Mouse (Mus musculus) adrenal gland, postnatal 14 days (tissue): ENCODE data around the gene Cct8l1. TPM values are rescaled to one million over a fixed set of nuclear protein-coding genes. Genes with fewer than 3 reads are reported as not detected.

Experiments
- DNase-seq: peaks from one replicate; pipeline ENCODE4 v3.0.0; 2021; ENCODE audit warnings: mixed read lengths
- long read RNA-seq, 2 experiments: library from polyadenylated mRNA; stranded (forward); transcript quantifications; one replicate each; pipeline ENCODE4 v2.0.0; 2021
- total RNA-seq: library from RNA; stranded (reverse); gene quantifications from 2 replicates; pipeline ENCODE4 v1.2.3, GENCODE M21; 2021

Gene Cct8l1
- not detected in 2 replicates for total RNA-seq
- long read RNA-seq, experiment 1, result 0 reads
- long read RNA-seq, experiment 2, result 0 reads

DNA sequence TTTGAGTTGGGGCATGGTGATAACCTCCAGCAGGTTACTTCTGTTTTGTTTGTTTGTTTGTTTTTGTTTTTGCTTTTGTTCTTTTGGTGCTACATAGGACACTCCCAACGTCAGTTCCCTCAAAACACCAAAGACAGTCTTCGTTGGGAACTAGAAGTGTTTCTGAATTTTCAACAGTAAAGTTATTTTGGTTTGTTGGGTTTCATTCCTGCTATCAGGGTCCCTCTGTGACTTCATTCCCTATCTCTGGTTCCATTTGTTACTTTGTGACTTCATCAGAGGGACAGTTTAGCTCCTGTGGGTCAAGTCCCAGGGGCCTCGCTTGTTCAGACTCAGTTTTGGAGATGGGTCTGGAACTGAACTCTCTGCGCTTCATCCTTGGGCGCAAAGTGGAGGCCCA is at the start of gene Cct8l1:
Cct8l1 (plus strand) TSS at position 301 of the 400 bp plus-strand sequence.
- DNase-seq, result no peak

DNA sequence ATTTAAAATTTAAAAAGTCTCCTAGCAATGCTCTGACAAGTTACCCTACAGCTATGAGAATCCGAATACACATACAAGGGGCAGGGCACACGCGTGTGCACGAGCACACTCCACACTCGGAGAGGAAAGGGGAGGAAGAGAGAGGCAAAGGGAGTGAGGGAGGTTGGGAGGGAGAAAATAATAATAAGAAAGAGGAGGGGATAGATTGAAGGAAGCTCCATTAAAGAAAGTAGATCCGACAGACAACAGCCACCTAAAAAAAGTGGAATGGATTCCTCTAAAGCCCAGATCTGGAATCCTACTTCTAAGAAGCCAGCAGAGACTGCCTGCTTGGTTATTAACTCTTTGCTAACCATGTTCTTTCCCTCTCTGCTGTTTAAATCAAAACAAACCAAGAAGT is 43.8 kb upstream of the Cct8l1 start:
- peak; percentile 11 for DNase-seq

DNA sequence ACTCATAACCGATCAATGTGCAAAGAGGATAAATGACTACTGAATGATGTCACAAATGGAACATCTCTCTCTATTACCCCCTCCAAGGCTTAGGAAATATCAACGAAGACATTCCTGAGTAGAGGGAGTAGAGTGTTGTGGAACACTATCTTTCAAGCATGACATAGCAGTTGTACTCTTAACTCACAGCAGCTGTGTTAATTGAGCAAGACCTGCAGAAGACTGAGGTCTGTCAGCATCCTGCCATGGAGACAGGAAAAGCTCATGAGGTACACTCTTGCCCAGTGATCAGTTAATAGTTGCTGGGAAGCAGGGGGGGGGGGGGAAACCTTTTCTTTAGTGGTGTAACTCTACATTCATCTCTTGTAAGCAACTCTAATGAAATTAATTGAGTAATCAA is 40.1 kb upstream of the Cct8l1 start:
- DNase-seq, result no peak

- no peak for DNase-seq
These were observed 37.0 kb upstream of the Cct8l1 start for GRCm38 (mm10) chr5:25478863-25479262.

DNA sequence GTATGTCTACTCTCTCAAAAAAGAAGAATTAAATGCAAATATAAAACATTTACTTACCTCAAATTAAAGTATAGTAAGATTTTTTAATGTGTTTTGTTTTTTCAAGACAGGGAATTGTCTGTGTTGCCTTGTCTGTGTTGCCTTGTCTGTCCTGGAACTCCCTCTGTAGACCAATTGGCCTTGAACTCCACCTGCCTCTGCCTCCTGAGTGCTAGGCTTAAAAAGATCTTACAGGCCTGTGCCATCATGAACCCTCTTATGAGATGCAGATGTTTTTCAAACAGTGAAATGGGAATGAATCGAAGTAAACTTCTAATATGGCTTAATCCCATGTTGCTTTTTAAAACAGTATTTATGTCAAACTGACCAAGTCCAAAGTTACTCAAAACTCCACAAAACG is 19.2 kb upstream of the Cct8l1 start:
- no peak for DNase-seq

- peak; percentile 18 for DNase-seq
These were observed 18.5 kb upstream of the Cct8l1 start for GRCm38 (mm10) chr5:25497369-25497719.

GRCm38 (mm10) chr5:25497720-25498345 is 18.0 kb upstream of the Cct8l1 start:
- DNase-seq, result peak; percentile 80

GRCm38 (mm10) chr5:25498346-25498820 is 17.5 kb upstream of the Cct8l1 start, which contains the start of gene Kmt2c:
Gene Kmt2c, minus strand, starts transcription at chr5:25498783.
- DNase-seq, result peak; percentile 90

DNA sequence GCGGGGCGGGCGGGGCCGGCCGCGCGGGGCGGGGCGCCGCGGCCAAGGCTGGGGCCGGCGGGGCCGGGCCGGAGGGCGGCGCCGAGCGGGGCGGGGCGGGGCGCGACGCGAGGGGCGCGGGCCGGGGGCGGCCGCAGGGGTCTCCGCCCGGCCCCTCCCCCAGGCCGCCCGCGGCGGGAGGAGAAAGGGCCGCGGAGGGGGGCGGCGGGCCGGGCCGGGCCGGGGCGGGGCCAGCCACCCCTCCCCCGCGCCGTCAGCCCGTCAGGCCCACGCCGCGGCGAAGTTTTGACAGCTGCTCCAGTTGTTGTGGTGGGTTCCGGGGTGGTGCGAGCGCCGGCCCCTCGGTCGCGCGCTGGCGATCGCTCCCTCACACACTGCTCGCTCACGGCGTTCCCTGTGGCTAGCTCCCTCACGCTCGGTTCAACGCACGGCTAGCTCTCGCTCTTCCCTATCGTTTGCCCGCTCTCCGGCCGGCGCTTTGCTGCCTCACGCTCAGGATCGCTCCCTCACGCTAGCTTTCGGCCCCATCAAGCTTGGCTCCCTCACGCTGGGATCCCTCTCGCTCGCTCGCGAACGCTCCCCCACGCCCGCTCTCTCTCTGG is 16.9 kb upstream of the Cct8l1 start:
- DNase-seq, result peak; percentile 86

GRCm38 (mm10) chr5:25499423-25500398 is 16.2 kb upstream of the Cct8l1 start:
- peak; percentile 99 for DNase-seq

- DNase-seq, result no peak
These were observed 15.2 kb upstream of the Cct8l1 start for GRCm38 (mm10) chr5:25500686-25501085.

DNA sequence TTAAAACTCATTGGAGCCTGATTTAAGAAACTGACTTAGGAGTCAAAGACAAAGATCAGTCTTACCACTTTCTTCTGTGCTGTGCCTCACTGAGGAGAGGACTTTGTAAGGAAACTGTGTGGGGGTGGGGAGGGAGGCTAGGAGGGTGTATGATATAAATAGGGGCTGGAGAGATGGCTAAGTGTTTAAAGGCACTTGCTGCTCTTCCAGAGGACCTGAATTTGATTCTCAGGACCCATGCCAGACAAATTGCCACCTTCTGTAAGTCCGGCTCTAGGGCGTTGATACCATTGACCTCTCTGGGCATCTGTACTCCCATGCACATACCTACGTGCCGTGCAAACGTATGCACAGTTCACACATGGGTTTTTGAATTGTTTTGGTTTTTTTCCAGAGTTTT is 9.8 kb upstream of the Cct8l1 start:
- DNase-seq, result no peak

GRCm38 (mm10) chr5:25516301-25516895 is 531 bp downstream of the Cct8l1 start:
- no peak for DNase-seq

GRCm38 (mm10) chr5:25517550-25517949 is 1.7 kb downstream of the Cct8l1 start:
- no peak for DNase-seq

GRCm38 (mm10) chr5:25519820-25520219 is 4.0 kb downstream of the Cct8l1 start:
- DNase-seq, result peak; percentile 16

- DNase-seq, result no peak
These were observed 5.6 kb downstream of the Cct8l1 start for GRCm38 (mm10) chr5:25521461-25521860.

DNA sequence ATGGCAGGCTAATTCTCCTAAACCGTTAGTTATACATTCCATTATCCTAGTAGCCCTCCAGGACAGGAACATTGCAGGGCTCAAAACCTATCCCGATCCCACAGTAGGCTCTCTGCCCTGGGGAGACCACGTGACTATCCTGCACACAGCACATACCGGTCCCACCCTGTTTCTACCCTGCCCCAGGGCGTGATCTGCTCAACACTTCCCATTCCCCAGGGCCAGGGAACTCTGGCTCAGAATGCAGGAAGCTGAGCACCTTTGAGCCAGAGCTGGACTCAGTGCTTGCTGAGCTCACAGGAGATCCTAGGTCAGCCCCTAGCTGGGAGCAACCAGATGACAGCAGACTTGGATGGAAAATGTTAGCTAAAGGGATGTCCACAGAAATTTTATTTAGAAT is 10.2 kb downstream of the Cct8l1 start:
- DNase-seq, result peak; percentile 50

- DNase-seq, result peak; percentile 64
These were observed 11.1 kb downstream of the Cct8l1 start for GRCm38 (mm10) chr5:25526926-25527325.

DNA sequence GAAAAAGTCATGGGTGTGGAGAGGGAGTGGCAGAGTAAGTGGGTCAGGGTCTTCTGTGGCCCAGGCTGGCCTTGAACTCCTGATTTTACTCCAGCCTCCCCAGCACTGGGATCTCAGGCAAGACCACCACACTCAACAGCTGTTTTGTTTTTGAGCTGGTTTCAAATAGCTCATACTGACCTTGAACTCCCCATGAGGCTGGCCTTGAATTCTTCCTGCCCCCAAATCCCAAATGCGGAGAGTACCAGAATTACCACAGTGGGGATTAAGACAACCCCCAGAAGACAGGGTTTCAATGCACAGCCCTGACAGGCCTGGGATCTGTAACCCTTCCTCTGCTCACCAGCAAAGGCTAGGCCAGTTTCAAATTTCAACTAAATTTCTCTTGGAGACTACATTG is 12.1 kb downstream of the Cct8l1 start:
- peak; percentile 10 for DNase-seq

DNA sequence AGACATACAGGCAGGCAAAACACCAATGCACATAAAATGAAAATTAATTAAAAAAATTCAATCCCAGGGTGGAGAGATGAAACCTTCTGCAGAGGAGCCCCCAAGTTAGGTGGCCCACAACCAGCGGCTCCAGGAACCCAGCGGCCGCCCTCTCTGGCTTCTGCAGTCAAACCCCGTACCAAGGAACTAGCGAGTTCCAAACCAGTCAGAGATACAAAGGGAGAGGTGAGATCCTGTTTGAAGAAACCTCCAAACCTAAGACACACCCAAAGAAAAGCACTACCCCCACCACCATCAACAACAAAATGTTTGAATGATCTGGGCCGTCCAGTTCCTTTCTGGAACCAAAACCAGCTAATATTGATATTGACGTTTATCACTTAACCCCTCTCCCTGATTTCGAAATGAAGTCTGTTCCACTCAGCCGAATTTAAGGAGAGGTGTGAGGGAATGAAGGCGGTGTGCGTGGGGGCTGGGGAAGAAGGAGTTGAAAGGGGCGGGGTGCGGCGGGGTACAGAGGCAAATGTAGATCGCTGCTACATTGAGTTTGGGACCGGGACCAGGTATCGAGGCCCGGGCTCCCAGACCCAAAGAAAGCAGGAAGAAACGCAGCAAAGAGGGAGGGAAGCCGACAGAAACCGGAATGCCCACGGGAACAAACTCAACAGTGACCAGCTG is 13.1 kb downstream of the Cct8l1 start:
- DNase-seq, result no peak

GRCm38 (mm10) chr5:25529529-25530421 is 13.9 kb downstream of the Cct8l1 start:
- peak; percentile 100 for DNase-seq
